Mouse (Mus musculus): Measurements from ENCODE around the gene Shisa4. TPM values are rescaled to one million over a fixed set of nuclear protein-coding genes. Genes with fewer than 3 reads are reported as not detected.

The Shisa4 gene
- polyA plus RNA-seq, 1 experiment = 18.0 TPM

DNA sequence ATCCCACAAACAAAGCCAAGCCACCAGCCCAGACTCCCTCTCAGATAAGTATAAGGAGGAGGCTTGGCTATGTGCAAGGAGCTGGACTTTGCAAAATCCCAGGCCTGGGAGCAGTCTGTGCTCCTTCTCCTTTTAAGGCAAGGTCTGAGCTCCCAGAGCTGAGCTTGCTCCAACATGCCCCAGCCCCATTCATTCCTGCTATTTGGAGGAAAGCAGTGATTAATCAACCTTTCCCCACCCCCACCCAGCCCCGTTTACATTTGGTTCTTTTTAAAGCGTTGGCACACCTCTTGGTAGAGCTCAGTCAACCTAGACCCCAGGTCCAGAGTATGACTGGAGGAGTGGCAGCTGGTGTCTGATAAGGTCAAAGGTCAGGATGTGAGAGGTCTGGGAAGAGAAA, 16.0 kb downstream of the Shisa4 start:
- Histone ChIP-seq H3K27ac (ENCODE audit: control insufficient read depth, insufficient read depth, low read length) (no peak overlapping the region), H3K27me3 (ENCODE audit: control insufficient read depth, insufficient read depth, low read length) (no peaks in the 10 kb centered on the region), H3K4me1 (replicated peaks; ENCODE audit: control insufficient read depth, insufficient read depth, low read length) (no peaks in the 10 kb centered on the region), H3K4me3 (ENCODE audit: control insufficient read depth, insufficient read depth, low read length) (no peak overlapping the region), H3K36me3 (ENCODE audit: control insufficient read depth, insufficient read depth, low read length) (no peaks in the 10 kb centered on the region)
- DNase-seq = no peak
- TF ChIP-seq POLR2A (IDR thresholded peaks at IDR 0.05; ENCODE audit: control insufficient read depth, extremely low read depth, insufficient read depth, low read length, poor library complexity) = no peak
- no peak for TF ChIP-seq CTCF (IDR thresholded peaks at IDR 0.05; ENCODE audit: borderline replicate concordance, control insufficient read depth, extremely low read depth, insufficient read depth, low read length, poor library complexity)
- WGBS = 65% methylated on average over 2 of the region's 2 CpGs

DNA sequence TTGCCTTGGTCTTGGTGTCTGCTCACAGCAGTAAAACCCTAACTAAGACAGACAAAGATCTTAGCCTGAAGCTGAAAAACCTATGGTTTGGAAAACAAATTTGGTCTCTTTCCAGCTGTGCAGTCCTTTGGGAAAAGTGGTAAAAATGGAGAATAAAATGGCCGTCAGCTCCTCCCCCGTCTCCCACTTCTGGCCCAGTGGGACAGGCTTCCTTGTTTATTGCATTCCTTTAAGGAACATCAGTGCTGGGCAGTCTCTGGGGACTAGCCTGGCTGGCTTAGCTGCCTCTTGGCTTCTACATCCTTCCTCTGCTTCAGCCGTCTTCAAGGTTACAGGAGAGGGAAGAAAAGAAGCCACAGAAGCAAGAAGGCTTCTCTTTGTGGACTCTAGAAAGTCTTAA, 23.1 kb downstream of the Shisa4 start:
- Histone ChIP-seq H3K4me3 (ENCODE audit: control insufficient read depth, insufficient read depth, low read length) (no peak overlapping the region), H3K4me1 (replicated peaks; ENCODE audit: control insufficient read depth, insufficient read depth, low read length) (no peaks in the 10 kb centered on the region), H3K27me3 (ENCODE audit: control insufficient read depth, insufficient read depth, low read length) (no peaks in the 10 kb centered on the region), H3K36me3 (ENCODE audit: control insufficient read depth, insufficient read depth, low read length) (no peaks in the 10 kb centered on the region), H3K27ac (ENCODE audit: control insufficient read depth, insufficient read depth, low read length) (no peak overlapping the region)
- 89% methylated on average over 3 of the region's 3 CpGs for WGBS
- TF ChIP-seq POLR2A (IDR thresholded peaks at IDR 0.05; ENCODE audit: control insufficient read depth, extremely low read depth, insufficient read depth, low read length, poor library complexity) (no peak), CTCF (IDR thresholded peaks at IDR 0.05; ENCODE audit: borderline replicate concordance, control insufficient read depth, extremely low read depth, insufficient read depth, low read length, poor library complexity) (no peak)
- no peak for DNase-seq

DNA sequence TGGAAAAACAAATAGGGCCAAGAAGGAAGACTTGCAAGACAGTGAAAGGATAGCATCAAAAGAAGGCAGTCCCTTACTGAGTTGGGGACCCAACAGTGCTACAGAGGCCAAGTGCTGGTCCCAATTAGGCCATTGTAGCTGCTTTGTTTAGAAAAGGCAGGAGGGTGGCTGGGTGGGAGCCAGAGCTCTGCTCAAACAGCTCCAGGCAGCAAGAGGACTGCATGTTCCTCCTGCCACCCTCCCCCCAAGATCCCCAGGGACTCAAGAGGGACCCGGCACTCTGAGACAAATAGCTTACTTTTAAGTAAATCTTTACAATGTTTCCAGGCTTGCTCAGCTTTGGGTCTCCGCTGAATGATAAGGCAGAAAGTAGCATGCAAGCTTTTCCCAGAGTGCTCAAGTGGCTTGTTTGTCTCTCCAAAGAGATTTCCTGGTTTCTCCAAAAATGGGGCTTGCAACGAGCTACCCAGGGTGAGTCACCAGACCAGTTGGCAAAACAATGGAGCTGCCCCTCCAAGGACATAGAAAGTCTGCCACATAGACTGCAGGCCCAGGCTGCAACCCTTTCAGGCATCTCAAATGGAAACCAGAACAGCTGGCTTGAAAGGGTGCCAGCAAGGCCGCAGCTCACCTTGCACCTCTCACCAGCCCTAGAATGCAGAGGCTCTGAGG, 27.4 kb downstream of the Shisa4 start:
- DNase-seq = no peak
- no peaks in the 10 kb centered on the region for H3K36me3 ChIP-seq (ENCODE audit: control insufficient read depth, insufficient read depth, low read length)
- no peak overlapping the region for H3K4me3 ChIP-seq (ENCODE audit: control insufficient read depth, insufficient read depth, low read length)
- H3K27me3 ChIP-seq (ENCODE audit: control insufficient read depth, insufficient read depth, low read length) = no peaks in the 10 kb centered on the region
- H3K4me1 ChIP-seq (replicated peaks; ENCODE audit: control insufficient read depth, insufficient read depth, low read length) = no peaks in the 10 kb centered on the region
- no peak overlapping the region for H3K27ac ChIP-seq (ENCODE audit: control insufficient read depth, insufficient read depth, low read length)
- 94% methylated on average over 4 of the region's 4 CpGs for WGBS
- TF ChIP-seq CTCF (IDR thresholded peaks at IDR 0.05; ENCODE audit: borderline replicate concordance, control insufficient read depth, extremely low read depth, insufficient read depth, low read length, poor library complexity) (no peak), POLR2A (IDR thresholded peaks at IDR 0.05; ENCODE audit: control insufficient read depth, extremely low read depth, insufficient read depth, low read length, poor library complexity) (no peak)

DNA sequence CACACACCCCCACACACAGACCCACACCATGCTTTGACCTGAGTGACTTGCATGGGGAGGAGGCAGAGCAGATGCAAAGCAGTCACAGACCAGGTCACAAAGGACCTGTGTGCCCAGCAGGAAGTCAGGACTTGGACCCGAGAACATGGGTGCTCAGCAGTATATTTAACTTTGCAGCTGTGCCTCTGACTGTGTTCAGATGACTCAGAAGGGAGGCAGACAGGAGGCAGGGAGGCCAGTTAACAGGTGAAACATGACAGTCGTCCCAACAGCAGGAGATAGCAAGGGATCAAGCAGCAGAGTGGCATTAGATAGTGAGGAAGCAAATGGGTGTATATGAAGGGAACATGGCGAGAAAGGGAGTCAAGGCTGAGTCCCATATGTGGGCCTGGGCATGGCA, 28.1 kb downstream of the Shisa4 start:
- DNase-seq = no peak
- Histone ChIP-seq H3K27me3 (ENCODE audit: control insufficient read depth, insufficient read depth, low read length) (no peaks in the 10 kb centered on the region), H3K36me3 (ENCODE audit: control insufficient read depth, insufficient read depth, low read length) (no peaks in the 10 kb centered on the region), H3K4me3 (ENCODE audit: control insufficient read depth, insufficient read depth, low read length) (no peak overlapping the region), H3K27ac (ENCODE audit: control insufficient read depth, insufficient read depth, low read length) (no peak overlapping the region), H3K4me1 (replicated peaks; ENCODE audit: control insufficient read depth, insufficient read depth, low read length) (no peaks in the 10 kb centered on the region)
- TF ChIP-seq POLR2A (IDR thresholded peaks at IDR 0.05; ENCODE audit: control insufficient read depth, extremely low read depth, insufficient read depth, low read length, poor library complexity) = no peak
- TF ChIP-seq CTCF (IDR thresholded peaks at IDR 0.05; ENCODE audit: borderline replicate concordance, control insufficient read depth, extremely low read depth, insufficient read depth, low read length, poor library complexity) = no peak
- WGBS = 89% methylated on average over 3 of the region's 3 CpGs

DNA sequence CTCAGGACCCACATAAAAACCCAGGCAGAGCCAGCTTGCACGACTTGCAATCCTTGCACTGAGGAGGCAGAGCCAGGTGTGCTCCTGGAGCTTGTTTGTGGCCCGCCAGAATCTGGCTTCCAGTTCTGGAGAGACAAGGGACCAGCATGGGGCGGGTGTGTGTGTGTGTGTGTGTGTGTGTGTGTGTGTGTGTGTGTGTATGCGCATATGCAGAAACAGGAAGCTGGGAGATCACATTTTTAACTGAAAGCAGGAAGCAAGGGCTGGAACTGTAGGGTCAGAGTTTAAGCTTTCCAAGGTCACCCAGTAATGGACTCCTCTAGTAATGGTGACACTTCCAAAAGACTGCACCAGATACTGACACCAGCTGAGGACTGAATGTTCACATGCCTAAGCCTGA, 31.0 kb downstream of the Shisa4 start:
- no peak for TF ChIP-seq CTCF (IDR thresholded peaks at IDR 0.05; ENCODE audit: borderline replicate concordance, control insufficient read depth, extremely low read depth, insufficient read depth, low read length, poor library complexity)
- TF ChIP-seq POLR2A (IDR thresholded peaks at IDR 0.05; ENCODE audit: control insufficient read depth, extremely low read depth, insufficient read depth, low read length, poor library complexity) = no peak
- DNase-seq = no peak
- Histone ChIP-seq H3K4me1 (replicated peaks; ENCODE audit: control insufficient read depth, insufficient read depth, low read length) (no peaks in the 10 kb centered on the region), H3K36me3 (ENCODE audit: control insufficient read depth, insufficient read depth, low read length) (no peaks in the 10 kb centered on the region), H3K27me3 (ENCODE audit: control insufficient read depth, insufficient read depth, low read length) (no peaks in the 10 kb centered on the region), H3K27ac (ENCODE audit: control insufficient read depth, insufficient read depth, low read length) (no peak overlapping the region), H3K4me3 (ENCODE audit: control insufficient read depth, insufficient read depth, low read length) (no peak overlapping the region)
- 42% methylated on average over 4 of the region's 4 CpGs for WGBS

DNA sequence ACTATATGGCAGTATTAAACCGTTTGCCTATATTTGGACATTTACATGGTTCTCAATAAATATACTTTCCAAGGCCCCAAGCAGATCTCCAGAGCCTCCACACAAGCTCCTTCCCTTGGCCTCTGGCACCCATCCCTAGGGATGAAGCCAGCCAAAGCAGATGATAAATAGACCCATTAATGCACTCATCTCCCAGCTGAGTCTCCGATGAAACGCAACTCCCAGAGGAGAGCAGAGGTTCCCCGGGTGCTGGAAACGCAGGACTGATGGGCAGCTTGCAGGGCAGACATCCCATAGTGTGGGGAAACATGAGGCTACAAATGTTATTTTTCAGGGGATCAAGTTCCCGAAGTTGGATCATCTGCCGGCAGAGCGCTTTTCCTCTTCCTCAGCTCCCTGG, 33.1 kb downstream of the Shisa4 start:
- Histone ChIP-seq H3K27me3 (ENCODE audit: control insufficient read depth, insufficient read depth, low read length) (no peaks in the 10 kb centered on the region), H3K36me3 (ENCODE audit: control insufficient read depth, insufficient read depth, low read length) (no peaks in the 10 kb centered on the region), H3K27ac (ENCODE audit: control insufficient read depth, insufficient read depth, low read length) (no peak overlapping the region), H3K4me1 (replicated peaks; ENCODE audit: control insufficient read depth, insufficient read depth, low read length) (no peaks in the 10 kb centered on the region), H3K4me3 (ENCODE audit: control insufficient read depth, insufficient read depth, low read length) (no peak overlapping the region)
- WGBS = 94% methylated on average over 8 of the region's 8 CpGs
- no peak for DNase-seq
- TF ChIP-seq CTCF (IDR thresholded peaks at IDR 0.05; ENCODE audit: borderline replicate concordance, control insufficient read depth, extremely low read depth, insufficient read depth, low read length, poor library complexity) = no peak

DNA sequence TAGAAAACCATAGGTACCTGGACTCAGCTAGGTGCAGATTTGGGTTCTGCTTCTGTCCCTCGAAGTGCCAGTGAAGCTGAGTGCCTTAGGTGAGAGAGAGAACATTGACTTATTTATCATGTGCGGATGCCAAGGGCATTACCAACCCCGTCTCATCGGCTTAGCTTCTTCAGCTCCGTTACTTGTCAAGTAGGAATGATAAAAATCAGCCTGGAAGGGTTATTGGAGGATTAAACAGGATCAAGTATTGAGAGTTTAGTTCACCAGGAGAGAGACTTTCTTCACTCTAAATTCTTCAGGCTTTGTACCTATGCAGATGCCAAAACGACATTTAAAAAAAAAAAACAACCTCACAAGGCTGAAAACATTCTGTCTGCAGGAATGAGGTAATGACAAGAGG, 44.5 kb downstream of the Shisa4 start:
- Histone ChIP-seq H3K27me3 (ENCODE audit: control insufficient read depth, insufficient read depth, low read length) (no peaks in the 10 kb centered on the region), H3K36me3 (ENCODE audit: control insufficient read depth, insufficient read depth, low read length) (no peaks in the 10 kb centered on the region), H3K27ac (ENCODE audit: control insufficient read depth, insufficient read depth, low read length) (no peak overlapping the region), H3K4me3 (ENCODE audit: control insufficient read depth, insufficient read depth, low read length) (no peak overlapping the region), H3K4me1 (replicated peaks; ENCODE audit: control insufficient read depth, insufficient read depth, low read length) (no peaks in the 10 kb centered on the region)
- no peak for DNase-seq
- TF ChIP-seq POLR2A (IDR thresholded peaks at IDR 0.05; ENCODE audit: control insufficient read depth, extremely low read depth, insufficient read depth, low read length, poor library complexity) (no peak), CTCF (IDR thresholded peaks at IDR 0.05; ENCODE audit: borderline replicate concordance, control insufficient read depth, extremely low read depth, insufficient read depth, low read length, poor library complexity) (no peak)
- WGBS = 77% methylated on average over 6 of the region's 6 CpGs
